Mouse (Mus musculus): ENCODE results near the gene Camp. TPM values are rescaled to one million over a fixed set of nuclear protein-coding genes. Genes with fewer than 3 reads are reported as not detected.

Camp gene
- total RNA-seq, 1 experiment = not detected

DNA sequence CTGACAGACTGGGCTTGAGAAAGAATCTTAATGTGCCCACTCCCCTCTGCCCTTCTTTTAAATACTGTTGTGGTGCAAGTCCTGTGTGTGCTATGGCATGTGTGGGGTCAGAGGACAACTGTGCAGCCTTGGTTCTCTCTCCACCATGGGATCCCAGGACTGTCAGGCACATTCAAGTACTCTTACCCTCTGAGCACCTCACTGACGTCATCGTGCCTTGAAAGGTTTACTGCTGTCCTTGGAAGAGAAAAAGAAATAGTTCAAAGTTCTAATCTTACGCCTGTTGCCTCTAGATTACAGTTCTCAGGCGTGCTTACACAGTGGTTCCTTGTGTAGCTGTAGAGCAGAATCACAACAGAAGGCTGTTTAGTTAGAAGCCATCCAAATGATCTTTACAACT is 36.8 kb upstream of the Camp start:
- Histone ChIP-seq H3K36me3 (ENCODE audit: control insufficient read depth, insufficient read depth, low read length, poor library complexity, severe bottlenecking) (peaks cover 71% of the 10 kb centered on the region), H3K9ac (ENCODE audit: insufficient read depth, low read depth, low read length, poor library complexity, severe bottlenecking) (no peak overlapping the region), H3K9me3 (ENCODE audit: control insufficient read depth, insufficient read depth, low read depth, low read length) (no peaks in the 10 kb centered on the region), H3K4me1 (ENCODE audit: control insufficient read depth in 2 of 2, insufficient read depth in 2 of 2, low read length in 2 of 2, poor library complexity in 1 of 2) (peaks cover 0 to 3% of the 10 kb centered on the region in 2 experiments; a peak in 1 of 4 replicates), H3K27ac (ENCODE audit: insufficient read depth, low read depth, low read length, poor library complexity, severe bottlenecking) (no peak overlapping the region), H3K4me3 (ENCODE audit: insufficient read depth in 1 of 2, low read depth in 1 of 2, low read length in 2 of 2, poor library complexity in 1 of 2, severe bottlenecking in 1 of 2) (no peak overlapping the region)
- DNase-seq (ENCODE audit: low read depth, low spot score) = no peak
- in situ Hi-C loops (cut with MboI; ENCODE audit: low sequenced_read_pairs in 2 of 2, unreplicated experiment in 2 of 2) = loop anchor here (10.0 to 25.0 kb wide), 2 partner anchors 201 to 209 kb away; no protein-coding TSS in a partner anchor
- TF ChIP-seq HCFC1 (IDR thresholded peaks at IDR 0.05; ENCODE audit: borderline replicate concordance, insufficient read depth, low read length) (no peak), ZC3H11A (IDR thresholded peaks at IDR 0.05; ENCODE audit: borderline replicate concordance, low read depth, low read length) (no peak), MAFK (IDR thresholded peaks at IDR 0.05; ENCODE audit: insufficient read depth, low read depth, low read length) (no peak)

DNA sequence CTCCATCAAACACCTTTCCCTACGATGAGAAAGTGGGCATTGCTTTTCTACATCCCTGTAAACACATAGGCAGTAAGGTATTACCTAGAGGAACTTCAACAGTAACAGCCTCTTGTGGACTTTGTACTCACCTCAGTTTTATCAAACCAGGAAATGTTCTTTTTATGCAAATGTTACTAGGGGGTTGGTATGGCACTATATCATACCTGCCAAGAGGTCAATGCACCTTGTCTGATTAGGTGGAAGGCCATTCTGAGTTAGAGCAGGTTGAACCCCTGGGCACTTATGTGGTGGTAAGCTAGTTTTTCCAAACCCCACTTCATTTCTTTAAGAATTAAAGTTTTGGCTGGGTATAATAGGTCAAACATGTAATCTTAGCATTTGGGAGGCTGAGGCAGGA is 29.9 kb upstream of the Camp start:
- H3K9me3 ChIP-seq (ENCODE audit: control insufficient read depth, insufficient read depth, low read depth, low read length) = no peaks in the 10 kb centered on the region
- TF ChIP-seq HCFC1 (IDR thresholded peaks at IDR 0.05; ENCODE audit: borderline replicate concordance, insufficient read depth, low read length) (no peak), ZNF384 (IDR thresholded peaks at IDR 0.05; ENCODE audit: low read depth, low read length) (no peak)
- in situ Hi-C loops (cut with MboI; ENCODE audit: low sequenced_read_pairs in 2 of 2, unreplicated experiment in 2 of 2) = loop anchor here in 1 of 2 experiments (25.0 kb wide), 1 partner anchor 208 kb away; no protein-coding TSS in a partner anchor
- peaks cover 45% of the 10 kb centered on the region for H3K36me3 ChIP-seq (ENCODE audit: control insufficient read depth, insufficient read depth, low read length, poor library complexity, severe bottlenecking)
- H3K4me1 ChIP-seq (ENCODE audit: control insufficient read depth in 2 of 2, insufficient read depth in 2 of 2, low read length in 2 of 2, poor library complexity in 1 of 2) = peaks cover 2 to 4% of the 10 kb centered on the region in 2 experiments; a peak in 2 of 4 replicates
- H3K4me3 ChIP-seq (ENCODE audit: insufficient read depth in 1 of 2, low read depth in 1 of 2, low read length in 2 of 2, poor library complexity in 1 of 2, severe bottlenecking in 1 of 2) = no peak overlapping the region
- no peak overlapping the region for H3K27ac ChIP-seq (ENCODE audit: insufficient read depth, low read depth, low read length, poor library complexity, severe bottlenecking)
- H3K9ac ChIP-seq (ENCODE audit: insufficient read depth, low read depth, low read length, poor library complexity, severe bottlenecking) = no peak overlapping the region
- no peak for DNase-seq (ENCODE audit: low read depth, low spot score)

DNA sequence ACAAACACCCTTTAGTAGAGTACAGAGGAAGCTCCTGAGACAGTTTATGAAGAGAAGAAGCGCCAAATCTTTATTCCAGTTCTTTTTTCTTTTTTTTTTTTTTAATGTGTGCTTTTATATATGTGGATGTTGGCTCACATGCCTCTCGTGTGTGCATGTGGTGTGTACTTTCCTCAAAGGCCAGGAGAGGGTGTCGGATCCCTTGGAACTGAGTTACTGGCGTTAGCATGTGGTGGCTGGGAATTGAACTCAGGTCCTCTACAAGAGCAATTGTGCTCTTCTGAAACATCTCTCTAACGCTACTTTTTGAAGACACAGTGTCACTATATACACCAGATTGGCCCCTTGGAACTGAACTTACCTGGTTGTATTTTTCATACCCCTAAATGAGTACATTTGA is 28.2 kb upstream of the Camp start:
- Histone ChIP-seq H3K27ac (ENCODE audit: insufficient read depth, low read depth, low read length, poor library complexity, severe bottlenecking) (no peak overlapping the region), H3K4me3 (ENCODE audit: insufficient read depth in 1 of 2, low read depth in 1 of 2, low read length in 2 of 2, poor library complexity in 1 of 2, severe bottlenecking in 1 of 2) (peak overlapping the region in 1 of 2 experiments; percentile 83; a peak in 2 of 4 replicates), H3K36me3 (ENCODE audit: control insufficient read depth, insufficient read depth, low read length, poor library complexity, severe bottlenecking) (peaks cover 34% of the 10 kb centered on the region), H3K9ac (ENCODE audit: insufficient read depth, low read depth, low read length, poor library complexity, severe bottlenecking) (peak overlapping the region; percentile 39; the same call in 1 of the 2 replicates), H3K9me3 (ENCODE audit: control insufficient read depth, insufficient read depth, low read depth, low read length) (no peaks in the 10 kb centered on the region), H3K4me1 (ENCODE audit: control insufficient read depth in 2 of 2, insufficient read depth in 2 of 2, low read length in 2 of 2, poor library complexity in 1 of 2) (peaks cover 4 to 9% of the 10 kb centered on the region in 2 experiments; a peak in 2 of 4 replicates)
- TF ChIP-seq HCFC1 (IDR thresholded peaks at IDR 0.05; ENCODE audit: borderline replicate concordance, insufficient read depth, low read length) (no peak), ZNF384 (IDR thresholded peaks at IDR 0.05; ENCODE audit: low read depth, low read length) (no peak), MAFK (IDR thresholded peaks at IDR 0.05; ENCODE audit: insufficient read depth, low read depth, low read length) (no peak), CHD2 (IDR thresholded peaks at IDR 0.05; ENCODE audit: low read depth, low read length) (no peak), ZC3H11A (IDR thresholded peaks at IDR 0.05; ENCODE audit: borderline replicate concordance, low read depth, low read length) (no peak)
- no peak for DNase-seq (ENCODE audit: low read depth, low spot score)
- in situ Hi-C loops (cut with MboI; ENCODE audit: low sequenced_read_pairs in 2 of 2, unreplicated experiment in 2 of 2) = loop anchor here in 1 of 2 experiments (25.0 kb wide), 1 partner anchor 210 kb away; no protein-coding TSS in a partner anchor

DNA sequence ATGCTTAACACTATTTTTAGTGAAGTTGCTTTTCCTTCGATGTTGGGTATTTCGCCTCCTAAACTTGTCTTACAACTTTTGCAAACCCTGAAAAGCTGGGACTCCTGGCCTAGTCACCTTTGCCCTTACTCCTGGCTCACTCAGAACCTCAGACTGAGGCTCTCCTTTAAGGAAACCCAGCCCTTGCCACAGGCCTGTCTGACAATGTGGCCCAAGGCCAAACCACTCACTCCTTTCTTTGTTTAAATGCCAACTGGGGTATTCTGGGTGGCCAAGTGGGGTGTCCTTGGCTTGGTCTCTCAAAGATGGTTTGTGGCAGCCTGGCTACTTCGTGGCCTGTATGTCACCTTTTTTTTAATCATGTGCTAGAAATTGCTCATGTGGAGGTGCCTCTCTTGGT is 27.3 kb upstream of the Camp start:
- Histone ChIP-seq H3K27ac (ENCODE audit: insufficient read depth, low read depth, low read length, poor library complexity, severe bottlenecking) (no peak overlapping the region), H3K36me3 (ENCODE audit: control insufficient read depth, insufficient read depth, low read length, poor library complexity, severe bottlenecking) (peaks cover 31% of the 10 kb centered on the region), H3K4me1 (ENCODE audit: control insufficient read depth in 2 of 2, insufficient read depth in 2 of 2, low read length in 2 of 2, poor library complexity in 1 of 2) (peaks cover 4 to 11% of the 10 kb centered on the region in 2 experiments; a peak in 2 of 4 replicates), H3K9ac (ENCODE audit: insufficient read depth, low read depth, low read length, poor library complexity, severe bottlenecking) (peak overlapping the region; percentile 39), H3K4me3 (ENCODE audit: insufficient read depth in 1 of 2, low read depth in 1 of 2, low read length in 2 of 2, poor library complexity in 1 of 2, severe bottlenecking in 1 of 2) (peak overlapping the region; percentile 83 to 99), H3K9me3 (ENCODE audit: control insufficient read depth, insufficient read depth, low read depth, low read length) (no peaks in the 10 kb centered on the region)
- no peak for TF ChIP-seq MAFK (IDR thresholded peaks at IDR 0.05; ENCODE audit: insufficient read depth, low read depth, low read length)
- TF ChIP-seq HCFC1 (IDR thresholded peaks at IDR 0.05; ENCODE audit: borderline replicate concordance, insufficient read depth, low read length) = no peak
- TF ChIP-seq ZC3H11A (IDR thresholded peaks at IDR 0.05; ENCODE audit: borderline replicate concordance, low read depth, low read length) = no peak
- no peak for TF ChIP-seq CHD2 (IDR thresholded peaks at IDR 0.05; ENCODE audit: low read depth, low read length)
- TF ChIP-seq ZNF384 (IDR thresholded peaks at IDR 0.05; ENCODE audit: low read depth, low read length) = no peak
- DNase-seq (ENCODE audit: low read depth, low spot score) = no peak
- in situ Hi-C loops (cut with MboI; ENCODE audit: low sequenced_read_pairs in 2 of 2, unreplicated experiment in 2 of 2) = loop anchor here in 1 of 2 experiments (25.0 kb wide), 1 partner anchor 211 kb away; no protein-coding TSS in a partner anchor

Measured in ES-E14 (cell line).